Mouse (Mus musculus) T-helper 1 cell (primary cell): ENCODE measurements around the gene Dph5.
"Not testable (repeated sequence)": the region's sequence is repeated elsewhere in the genome, so short reads cannot be mapped to it uniquely, and the experiment has no call there.

ENCODE experiments used
- in situ Hi-C: fragments of 300-600 bp; cut with MboI, MseI; formaldehyde crosslinking; loops from one replicate; pipeline ENCODE4 v1.15.1; 2025; ENCODE audit warnings: high pct_unique_total_duplicates

Dph5 gene

DNA sequence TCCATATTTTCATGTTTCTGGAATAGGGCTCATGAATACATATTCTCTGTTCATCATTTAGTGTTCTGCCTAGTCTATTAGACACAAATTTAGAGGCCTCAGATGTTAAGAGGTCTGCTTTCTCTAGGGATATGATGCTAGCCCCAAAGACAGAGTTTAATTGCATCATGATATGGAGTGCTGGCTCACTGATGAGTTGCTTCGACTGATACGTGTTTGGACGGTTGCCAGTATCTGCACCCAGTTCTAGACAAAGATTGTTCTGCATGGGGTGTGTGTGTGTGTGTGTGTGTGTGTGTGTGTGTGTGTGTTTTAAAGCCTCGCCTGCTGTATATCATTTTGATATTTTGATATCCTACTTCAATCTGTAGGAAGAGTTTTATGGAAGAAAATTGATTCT, 4.7 kb downstream of the Dph5 start:
- in situ Hi-C loops = loop anchor here (5.0 kb wide), 1 partner anchor 35 kb away; no protein-coding TSS in a partner anchor

DNA sequence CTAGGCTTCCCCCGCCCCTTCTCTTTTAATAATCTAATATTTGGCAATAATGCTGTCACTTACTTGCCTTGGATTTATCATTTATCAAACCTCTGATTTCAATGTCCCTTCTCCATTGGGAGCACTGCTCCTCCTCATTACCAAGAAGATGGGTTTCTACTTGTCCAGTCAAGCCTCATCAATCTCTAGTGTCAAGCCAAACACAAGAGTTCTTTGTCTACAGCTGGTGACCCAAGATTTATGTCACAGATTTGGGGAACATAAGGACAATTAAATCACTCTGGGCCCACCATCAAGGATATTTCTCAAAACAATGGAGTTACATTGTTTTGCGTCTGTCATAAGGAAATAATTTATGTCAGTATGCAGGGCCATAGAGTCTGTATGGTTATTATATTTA, 5.5 kb downstream of the Dph5 start:
- in situ Hi-C loops = loop anchor here (5.0 kb wide), 1 partner anchor 34 kb away; no protein-coding TSS in a partner anchor

DNA sequence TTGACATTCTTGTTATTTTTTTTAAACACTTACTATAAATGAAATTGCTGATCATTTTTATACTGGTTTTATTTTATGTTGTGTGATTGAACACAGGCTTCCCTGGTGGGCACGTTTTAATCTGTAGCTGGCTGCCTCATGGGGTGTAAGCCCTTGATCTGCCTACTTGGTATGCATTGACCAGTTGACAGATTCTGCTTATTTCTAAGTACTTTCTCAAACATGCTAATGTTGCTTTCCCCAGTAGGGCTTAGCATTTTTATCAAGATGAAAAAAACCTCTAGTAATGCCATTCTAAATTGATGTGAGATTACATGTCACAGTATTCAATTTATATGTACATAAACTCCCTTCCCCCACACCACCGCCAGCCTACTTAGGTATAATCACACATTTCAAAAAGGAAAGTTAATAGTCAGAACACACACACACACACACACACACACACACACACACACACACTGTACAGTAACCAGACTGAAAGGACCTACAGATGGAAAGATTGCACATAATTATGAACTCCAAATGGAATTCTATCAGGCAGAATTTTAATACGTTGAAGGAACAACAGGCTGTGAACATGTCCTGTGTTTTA, 10.8 kb downstream of the Dph5 start:
- in situ Hi-C loops = loop anchor here (5.0 kb wide), 1 partner anchor 59 kb away; no protein-coding TSS in a partner anchor

DNA sequence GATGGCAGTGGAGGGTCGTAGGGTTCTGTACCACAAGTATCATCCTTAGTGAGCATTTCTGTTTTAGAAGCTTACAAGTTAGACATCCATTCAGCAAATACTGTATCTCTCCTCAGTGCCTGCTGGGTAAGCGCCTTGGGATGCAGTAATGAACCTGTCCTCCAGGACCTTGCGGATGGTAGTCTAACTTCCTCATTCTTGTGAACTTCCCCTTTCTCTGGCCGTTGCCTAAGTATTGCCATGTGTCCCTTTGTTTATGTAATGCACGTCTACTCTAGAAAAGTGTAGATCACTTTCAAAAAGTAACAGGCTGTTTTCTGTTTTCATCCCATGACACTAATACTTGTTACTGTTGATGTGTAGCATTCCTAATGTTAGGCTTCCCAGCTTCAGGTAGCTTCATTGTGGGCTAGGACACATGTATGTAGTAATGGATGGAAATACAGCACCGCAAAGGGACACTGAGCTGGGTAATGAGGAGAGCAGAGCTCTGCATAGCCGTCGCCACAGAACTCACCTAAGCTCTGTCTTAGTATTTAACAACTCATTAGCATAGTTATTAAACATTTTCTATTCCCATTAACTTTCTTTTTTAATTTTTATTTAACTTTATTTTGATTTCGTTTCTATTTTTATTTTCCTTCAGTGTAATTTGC, 14.8 kb downstream of the Dph5 start:
- in situ Hi-C loops = no loop called here

DNA sequence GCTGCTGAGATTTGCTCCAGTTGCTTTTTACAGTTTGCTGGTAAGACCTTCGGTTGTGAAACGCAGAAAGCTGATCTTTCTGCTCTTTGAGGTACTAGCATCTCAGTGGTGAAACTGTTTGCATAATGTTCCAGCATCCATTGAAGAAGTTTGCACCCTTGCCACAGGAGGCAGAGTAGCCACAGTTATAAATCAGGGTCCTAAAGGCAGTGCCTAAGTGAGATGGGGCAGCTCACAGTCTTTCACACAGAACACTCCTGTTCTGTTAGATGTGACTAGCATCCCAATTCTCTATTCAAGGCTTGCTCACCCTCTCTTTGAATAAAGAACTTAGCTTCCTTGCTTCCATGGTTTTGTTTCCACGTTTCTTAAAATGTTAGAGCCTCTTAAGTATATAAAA, 17.4 kb downstream of the Dph5 start:
- in situ Hi-C loops = no loop called here

DNA sequence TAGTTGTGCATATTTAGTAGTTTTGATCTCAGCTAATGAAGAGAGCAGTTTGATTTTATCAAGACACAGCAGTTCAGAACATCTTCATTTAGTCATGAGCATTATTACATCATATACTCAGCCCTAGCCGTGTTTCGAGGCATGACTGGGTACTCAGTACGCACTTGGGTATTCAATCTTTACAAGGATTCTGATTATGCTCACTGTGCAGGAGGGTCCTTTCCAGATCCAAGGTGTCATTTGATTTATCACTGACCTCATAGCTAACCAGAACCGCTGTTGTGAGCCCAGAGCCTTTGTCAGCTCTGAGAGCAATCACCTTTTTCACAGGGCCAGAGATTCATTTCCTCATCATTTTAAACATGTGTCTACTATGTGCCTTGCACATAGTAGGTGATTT, 17.9 kb downstream of the Dph5 start:
- in situ Hi-C loops = no loop called here

DNA sequence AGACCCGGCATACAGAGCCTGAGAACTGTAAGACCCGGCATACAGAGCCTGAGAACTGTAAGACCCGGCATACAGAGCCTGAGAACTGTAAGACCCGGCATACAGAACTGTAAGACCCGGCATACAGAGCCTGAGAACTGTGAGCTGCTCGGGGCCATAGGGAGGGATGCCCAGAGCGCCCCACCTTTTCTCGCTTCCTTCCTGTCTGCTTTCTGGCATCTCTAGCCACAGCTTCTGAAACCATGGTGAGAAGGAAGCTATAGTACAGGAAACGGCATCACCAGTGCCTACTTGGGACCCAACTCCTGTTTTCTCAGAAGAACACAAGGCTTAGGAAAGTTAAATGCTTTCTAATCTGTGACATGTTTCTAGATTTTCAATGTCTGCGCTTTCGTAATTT, 19.8 kb downstream of the Dph5 start:
- in situ Hi-C loops = not testable (repeated sequence)

DNA sequence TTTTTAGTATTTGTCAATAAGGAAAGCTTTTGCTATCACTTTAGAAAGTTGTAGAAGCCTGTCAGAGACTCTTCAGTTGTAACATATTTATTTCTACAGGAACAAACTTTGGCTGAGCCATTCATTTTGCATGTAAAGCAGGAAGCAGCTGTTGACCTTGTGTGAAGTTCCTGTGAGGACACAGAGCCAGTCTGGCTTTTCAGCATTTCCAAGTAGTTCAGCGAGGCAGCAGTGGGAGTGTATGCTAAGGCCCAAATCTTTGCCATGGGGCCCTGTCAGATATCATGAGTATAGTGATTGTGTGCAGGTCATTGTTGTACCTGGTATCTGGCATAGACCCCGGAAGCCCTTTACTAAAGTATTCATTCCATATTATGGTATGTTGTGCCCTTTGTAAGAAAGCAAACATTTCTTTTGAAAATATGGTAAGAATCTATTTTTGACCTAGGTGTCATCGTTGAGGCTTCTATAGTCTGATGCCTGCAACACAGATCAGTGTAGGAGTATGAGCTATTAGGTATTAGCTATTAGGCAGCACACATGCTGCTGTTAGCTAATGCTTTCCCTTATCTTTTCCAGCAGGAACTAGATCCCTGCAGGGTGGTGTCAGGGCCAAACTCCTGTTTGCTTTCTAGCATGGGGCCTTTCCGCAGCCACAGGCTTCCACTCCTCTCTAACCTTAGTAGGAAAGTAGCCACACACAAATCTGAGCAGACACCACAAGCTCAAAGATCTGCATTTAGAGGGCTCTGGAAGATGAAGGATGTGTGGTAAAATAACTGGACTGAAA, 37.0 kb downstream of the Dph5 start:
- in situ Hi-C loops = loop anchor here (5.0 kb wide), 1 partner anchor 32 kb away; no protein-coding TSS in a partner anchor

DNA sequence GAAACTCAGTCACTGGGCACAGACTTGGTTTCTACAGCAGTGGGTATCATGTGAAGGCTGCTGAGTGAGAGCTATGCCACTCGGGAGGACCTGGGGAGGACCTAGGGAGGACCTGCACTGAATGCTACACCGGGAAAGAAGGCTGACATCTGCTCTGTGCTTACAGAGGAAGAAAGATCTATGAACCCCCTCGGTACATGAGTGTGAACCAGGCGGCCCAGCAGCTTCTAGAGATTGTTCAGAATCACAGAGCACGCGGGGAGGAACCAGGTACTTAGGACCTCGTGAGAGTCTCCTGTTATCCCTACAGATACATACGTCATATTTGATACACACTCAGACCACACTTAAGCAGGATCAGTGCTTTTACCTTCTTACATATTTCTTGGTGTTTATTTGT, 38.9 kb downstream of the Dph5 start:
- in situ Hi-C loops = loop anchor here (5.0 kb wide), 1 partner anchor 34 kb away; no protein-coding TSS in a partner anchor

DNA sequence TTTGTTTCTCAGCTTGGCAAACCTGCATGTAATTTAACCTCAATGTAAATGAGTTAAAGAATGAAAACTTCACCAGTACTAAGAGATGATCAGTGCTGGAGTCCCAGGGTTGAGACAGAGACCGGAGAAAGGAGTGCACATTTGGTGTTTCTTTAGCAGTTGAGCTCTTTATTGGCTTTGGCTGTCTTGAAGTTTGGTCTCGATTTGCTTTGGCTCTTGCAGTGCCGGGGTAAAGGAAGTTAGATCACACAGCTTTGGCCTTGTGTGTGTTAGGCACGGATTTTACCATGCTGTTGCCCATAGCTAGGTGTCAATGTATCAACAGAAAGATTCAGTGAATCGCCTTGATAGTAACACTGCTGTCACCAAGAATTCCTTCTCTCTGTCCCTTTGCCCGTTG, 44.1 kb downstream of the Dph5 start:
- in situ Hi-C loops = no loop called here

DNA sequence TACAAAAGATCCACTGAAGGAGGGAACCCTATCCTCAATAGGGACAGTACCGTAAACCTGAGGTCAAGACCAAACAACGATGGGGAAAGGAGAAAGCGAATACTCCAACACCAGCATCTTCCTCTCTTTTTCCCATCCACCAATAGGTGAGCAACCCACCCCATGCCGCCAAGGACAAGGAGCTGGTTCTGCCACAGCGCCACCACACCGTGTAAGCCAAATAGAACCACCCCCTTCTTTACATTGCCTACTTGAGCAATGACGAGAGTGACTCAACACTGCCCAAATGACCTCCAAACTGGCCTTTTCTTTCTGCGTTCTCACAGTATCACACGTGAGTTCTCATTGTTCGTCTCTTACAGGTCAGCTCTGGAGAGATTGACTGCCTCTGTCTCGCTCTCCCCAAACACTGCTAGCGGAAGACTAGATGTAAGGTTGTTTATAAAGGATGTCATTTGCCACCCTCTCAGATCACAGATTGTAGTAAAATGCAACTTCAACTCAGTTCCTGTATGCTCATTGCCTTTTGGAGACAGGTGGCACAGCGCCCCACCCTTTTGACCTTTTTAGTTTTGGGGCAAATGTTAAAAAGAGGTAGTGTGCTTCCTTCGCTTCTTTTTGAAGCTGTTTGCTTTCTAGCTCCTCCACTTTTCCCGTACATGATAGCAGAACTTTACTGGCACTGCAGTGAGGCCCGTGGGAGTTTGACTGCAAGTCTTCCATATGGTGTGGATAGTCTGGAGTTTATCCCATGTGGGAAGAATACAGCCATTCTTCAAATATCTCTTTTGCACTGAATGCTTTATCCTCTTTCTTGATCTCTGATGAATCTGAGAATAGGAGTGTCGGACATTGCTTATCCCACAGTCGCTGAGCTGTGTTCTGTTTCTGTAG, 45.9 kb downstream of the Dph5 start:
- in situ Hi-C loops = no loop called here

DNA sequence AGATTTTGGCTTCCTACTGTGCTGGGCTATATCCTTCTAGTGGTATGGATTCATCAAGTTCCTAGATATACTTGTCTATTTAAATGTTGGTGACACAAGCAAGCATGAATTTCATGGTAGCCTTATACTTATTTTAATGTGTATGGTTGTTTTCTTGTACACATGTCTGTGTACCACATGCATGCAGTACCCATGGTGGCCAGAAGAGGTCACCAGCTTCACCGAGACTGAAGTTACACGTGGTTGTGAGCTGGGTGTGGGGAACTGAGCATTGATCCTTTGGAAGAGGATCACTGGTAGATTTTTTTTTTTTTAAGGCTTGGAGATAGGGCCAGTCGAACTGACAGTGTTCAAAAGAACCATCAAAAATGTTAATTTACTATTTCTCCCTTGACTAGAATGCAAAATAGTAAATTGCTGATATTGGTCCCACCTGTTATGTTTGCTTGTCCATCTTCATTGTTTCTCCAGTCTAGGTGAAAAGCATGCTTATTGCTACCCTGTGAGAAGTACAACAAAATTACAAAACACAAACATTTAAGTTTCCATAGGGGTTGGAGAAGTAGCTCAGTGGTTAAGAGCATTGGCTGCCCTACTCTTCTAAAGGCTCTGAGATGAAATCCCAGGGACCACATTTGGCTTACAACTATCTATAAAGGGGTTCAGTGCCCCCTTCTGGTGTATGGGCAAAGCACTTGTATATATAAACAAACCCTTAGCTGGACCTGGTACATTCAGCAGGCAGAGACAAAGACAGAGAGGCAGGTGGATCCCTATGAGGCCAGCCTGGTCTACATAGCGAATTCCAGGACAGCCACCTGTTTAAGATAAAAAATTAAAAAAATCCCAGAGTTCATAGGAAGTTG, 49.3 kb downstream of the Dph5 start:
- in situ Hi-C loops = no loop called here

DNA sequence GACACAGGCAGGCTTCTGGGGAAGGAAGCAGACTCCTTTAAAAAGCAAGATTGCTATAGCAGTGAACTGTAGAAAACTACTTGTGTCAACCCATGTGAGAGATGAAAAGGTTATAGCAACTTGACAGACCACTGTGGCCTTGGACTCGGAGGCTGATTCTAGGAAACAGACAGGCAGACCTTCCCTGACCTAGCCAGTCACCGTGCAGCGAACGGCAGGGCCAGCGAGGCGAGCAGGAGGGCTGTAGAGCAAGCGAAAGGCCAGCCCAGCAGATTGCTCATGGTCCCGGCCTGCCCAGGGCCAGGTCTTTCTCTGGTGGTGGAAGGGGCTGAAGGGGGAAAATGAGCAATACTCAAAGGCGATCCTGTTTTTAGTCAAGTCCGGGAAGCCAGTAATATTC, 50.2 kb downstream of the Dph5 start:
- in situ Hi-C loops = no loop called here

DNA sequence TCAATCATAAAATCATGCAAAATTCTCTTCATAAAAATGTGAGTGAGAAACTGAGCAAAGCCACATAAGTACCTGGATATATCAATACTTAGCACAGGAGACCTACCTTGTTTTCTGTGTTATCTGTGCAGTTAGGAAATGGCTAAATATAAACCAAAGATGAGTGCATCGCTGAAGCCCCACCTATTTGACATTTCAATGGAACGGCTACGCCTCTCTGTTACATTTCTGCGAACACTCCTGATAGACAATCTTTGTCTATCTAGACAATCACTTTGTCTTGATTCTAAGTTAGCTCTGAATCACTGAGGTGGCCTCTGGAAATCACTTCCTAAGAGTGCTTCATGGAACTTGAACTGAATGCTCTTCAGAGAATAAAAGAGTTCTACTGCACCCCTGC, 52.9 kb downstream of the Dph5 start:
- in situ Hi-C loops = no loop called here

DNA sequence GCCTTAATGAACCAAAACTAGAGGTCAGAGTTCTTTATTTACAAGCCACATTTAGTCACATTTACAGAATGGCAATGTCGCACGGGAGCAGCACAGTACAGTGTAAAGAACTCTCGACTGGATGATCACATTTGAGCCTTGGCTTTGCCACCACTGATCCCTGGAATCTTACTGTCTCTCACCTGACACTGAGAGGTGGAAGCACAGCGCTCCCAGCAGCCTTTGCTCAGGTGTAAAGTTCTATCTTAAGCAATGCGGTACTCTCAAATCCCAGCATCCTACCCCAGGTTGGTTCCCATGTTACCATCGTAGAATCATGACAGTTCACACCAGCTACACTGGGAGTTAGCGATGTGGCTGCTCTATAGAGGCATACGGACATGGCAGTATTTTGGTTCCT, 53.8 kb downstream of the Dph5 start:
- in situ Hi-C loops = no loop called here

DNA sequence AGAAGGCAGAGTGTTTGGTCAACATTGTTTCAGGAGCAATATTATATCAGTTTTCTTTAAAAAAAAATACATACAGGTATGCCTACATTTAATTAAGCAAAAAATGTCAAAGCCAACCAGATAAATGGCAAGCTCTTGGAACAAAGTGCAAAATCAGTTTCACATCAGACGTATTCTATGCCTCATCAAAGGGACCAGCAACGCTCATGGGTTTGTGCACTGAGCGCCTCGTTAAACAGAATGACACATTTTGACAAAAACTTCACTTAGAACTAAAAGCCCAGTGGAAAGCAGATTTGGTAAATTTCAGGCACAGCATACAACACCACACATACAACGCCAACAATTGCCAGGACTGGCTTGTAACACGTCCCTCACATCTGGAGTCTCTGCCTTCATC, 56.7 kb downstream of the Dph5 start:
- in situ Hi-C loops = no loop called here

DNA sequence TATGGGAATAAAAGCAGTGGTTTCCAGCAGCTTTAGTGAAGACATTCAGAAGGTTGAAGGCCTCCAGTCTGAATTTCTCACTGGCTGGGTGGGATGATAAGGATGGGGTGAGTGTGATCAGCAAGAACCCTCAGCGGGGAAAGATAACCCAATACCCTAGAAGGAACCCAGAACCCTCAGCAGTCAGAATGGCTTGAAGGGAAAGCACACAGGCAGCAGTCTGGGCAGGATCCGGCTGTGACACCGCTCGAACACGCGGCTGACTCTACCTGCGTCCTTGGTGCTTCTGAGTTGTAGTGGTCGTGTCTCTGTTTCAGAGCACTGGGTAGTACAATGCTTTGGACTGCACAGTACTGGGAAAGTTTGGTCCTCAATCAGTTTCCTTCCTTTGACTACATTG, 58.6 kb downstream of the Dph5 start:
- in situ Hi-C loops = loop anchor here (5.0 kb wide), 1 partner anchor 46 kb away; no protein-coding TSS in a partner anchor

DNA sequence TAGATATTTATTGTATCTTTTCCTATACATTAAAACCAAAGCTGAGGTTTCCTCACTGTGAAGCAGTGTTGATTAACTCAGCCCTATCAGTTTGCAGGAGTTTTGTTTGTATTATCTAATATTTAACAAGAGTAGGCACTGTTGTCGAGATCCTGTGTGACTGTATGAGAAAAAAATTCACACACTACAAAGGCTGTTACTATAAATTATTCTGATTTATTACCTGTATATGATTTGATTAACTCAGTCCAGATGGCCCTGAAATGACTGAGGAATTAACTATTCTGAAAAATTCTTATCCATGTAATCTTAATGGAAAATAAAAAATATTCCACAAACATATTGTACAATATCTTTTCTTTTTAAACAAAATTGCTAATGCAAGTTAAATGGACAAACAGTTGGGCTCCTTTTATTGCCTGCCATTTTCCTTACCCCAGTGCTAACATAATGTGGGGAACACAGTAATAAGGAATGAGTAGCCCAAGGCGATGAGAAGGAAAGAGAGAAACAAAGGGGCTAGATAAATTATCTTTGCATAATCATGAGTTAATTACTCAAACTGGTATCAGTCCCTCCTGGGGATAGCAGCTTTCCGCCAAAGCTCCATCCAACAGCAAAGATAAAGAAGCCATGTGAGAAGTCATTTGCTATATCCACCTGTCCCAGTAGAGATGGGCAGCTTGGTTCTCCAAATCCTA, 61.7 kb downstream of the Dph5 start:
- in situ Hi-C loops = loop anchor here (5.0 kb wide), 1 partner anchor 43 kb away; no protein-coding TSS in a partner anchor

DNA sequence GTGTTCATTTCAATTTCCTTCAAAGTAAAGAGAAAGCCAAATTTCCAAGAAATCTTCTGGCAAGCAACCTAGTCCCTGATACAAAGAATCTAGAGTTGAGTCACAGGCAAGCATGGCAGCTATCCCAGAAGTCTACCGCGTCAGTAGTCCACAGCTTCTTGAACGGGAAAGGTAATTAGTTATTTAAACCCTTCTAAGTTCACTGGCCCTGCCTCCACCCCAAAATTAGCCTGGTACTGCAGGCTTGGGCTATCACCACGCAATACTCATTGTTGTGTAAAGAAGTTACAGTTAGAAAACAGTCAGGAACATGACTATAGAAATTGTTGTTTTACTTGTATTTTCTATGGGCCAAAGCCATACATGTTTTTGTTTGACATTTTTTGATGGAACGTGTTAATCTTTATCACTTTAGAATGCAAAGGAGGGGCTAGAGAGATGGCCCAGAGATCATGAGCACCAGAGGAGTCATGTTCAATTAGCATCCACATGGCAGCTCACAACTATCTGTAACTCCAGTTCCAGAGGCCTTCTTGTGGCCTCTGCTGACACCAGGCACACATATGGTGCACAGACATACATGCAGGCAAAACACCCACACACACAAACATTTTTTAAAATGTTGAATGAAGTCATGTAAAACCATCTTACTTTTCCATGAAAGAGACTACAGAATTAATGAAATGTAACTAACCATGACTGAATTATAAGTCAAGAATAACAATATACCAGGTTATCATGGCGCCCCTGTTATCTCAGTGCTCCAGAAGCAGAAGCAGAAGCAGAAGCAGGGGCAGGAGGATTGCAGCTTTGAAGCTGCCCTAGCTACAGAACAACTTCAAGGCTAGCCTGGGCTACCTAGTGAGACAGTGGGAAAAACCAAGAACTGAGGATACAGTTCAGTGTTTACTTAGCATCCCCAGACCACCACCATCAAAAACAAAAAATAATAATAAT, 62.6 kb downstream of the Dph5 start:
- in situ Hi-C loops = loop anchor here (5.0 kb wide), 1 partner anchor 42 kb away; no protein-coding TSS in a partner anchor
